Mouse (Mus musculus) heart, embryonic 13.5 days (tissue): ENCODE measurements at regions not wholly inside any gene's neighbourhood (a gene's known extent, or its start where the extent isn't known, plus 50 kb on each side); places are given as distances from the start of the nearest gene placed in this dataset.

Experiments
- ATAC-seq: fragments of 200-750 bp; cut with Nextera tagmentation; 2 replicates; pipeline ENCODE4 v1.8.0; 2017; ENCODE audit warnings: moderate TSS enrichment; ENCODE audit not compliant: insufficient number of reproducible peaks, low FRiP score, low TSS enrichment; ENCODE audit errors: extremely low read depth
- H3K27ac ChIP-seq: fragments of 300-500 bp; sonication (generic); replicated peaks from 2 replicates; pipeline ENCODE4 v1.5.1; 2015; ENCODE audit warnings: moderate library complexity, mild to moderate bottlenecking, inconsistent platforms
- H3K27me3 ChIP-seq: fragments of 300-500 bp; sonication (generic); replicated peaks from 2 replicates; pipeline ENCODE4 v1.6.1; 2015; ENCODE audit warnings: mild to moderate bottlenecking, inconsistent platforms
- H3K36me3 ChIP-seq: fragments of 300-500 bp; sonication (generic); 2 replicates; pipeline ENCODE4 v1.6.1; 2015; ENCODE audit warnings: mild to moderate bottlenecking, inconsistent platforms
- H3K4me1 ChIP-seq: fragments of 300-500 bp; sonication (generic); 2 replicates; pipeline ENCODE4 v1.6.1; 2015; ENCODE audit warnings: inconsistent platforms
- H3K4me2 ChIP-seq: fragments of 300-500 bp; sonication (generic); 2 replicates; pipeline ENCODE4 v1.6.1; 2015; ENCODE audit warnings: inconsistent platforms, mild to moderate bottlenecking, moderate library complexity
- H3K4me3 ChIP-seq: fragments of 300-500 bp; sonication (generic); 2 replicates; pipeline ENCODE4 v1.5.1; 2015; ENCODE audit warnings: moderate library complexity, mild to moderate bottlenecking, inconsistent platforms
- H3K9ac ChIP-seq: fragments of 300-500 bp; sonication (generic); 2 replicates; pipeline ENCODE4 v1.6.1; 2015; ENCODE audit warnings: inconsistent platforms, mild to moderate bottlenecking, moderate library complexity
- H3K9me3 ChIP-seq: fragments of 300-500 bp; sonication (generic); 2 replicates; pipeline ENCODE4 v1.6.1; 2016; ENCODE audit warnings: inconsistent platforms
- WGBS: fragments of 180-500 bp; shearing (Covaris S2); methylation state at CpG from one replicate; pipeline ENCODE4 v1.1.7; 2015; ENCODE audit warnings: mixed read lengths; 5-methylcytosine and 5-hydroxymethylcytosine counted together

- 85% methylated on average over 9 of the region's 9 CpGs for WGBS
These were observed 57.4 kb downstream of the Gm21962 start for GRCm38 (mm10) chr3:137728689-137729088.

DNA sequence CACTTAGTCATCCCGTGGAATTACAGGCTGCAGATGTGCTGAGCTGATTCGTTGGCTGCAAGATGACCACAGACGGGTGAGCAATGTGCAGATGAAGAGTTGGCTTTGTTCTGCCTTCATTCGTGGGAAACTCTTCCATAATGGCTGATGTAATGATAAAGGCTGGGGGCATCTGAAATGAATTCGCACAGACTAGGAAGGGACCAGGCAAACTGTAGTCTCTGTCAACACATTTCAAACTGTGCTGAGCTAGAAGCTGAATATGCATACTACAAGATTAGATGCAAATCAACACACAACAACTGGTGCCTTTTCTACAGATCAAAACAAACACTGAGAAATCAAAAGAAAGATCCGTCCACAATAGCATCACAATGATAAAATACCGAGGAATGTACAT lies 58.1 kb downstream of the Gm21962 start:
- Histone ChIP-seq H3K4me3 (no peak overlapping the region), H3K4me1 (no peaks in the 10 kb centered on the region), H3K4me2 (no peak overlapping the region), H3K36me3 (no peaks in the 10 kb centered on the region), H3K9ac (no peak overlapping the region), H3K27ac (no peak overlapping the region), H3K27me3 (no peaks in the 10 kb centered on the region), H3K9me3 (no peaks in the 10 kb centered on the region)
- 67% methylated on average over 7 of the region's 7 CpGs for WGBS
- ATAC-seq = no peak

More at GRCm38 (mm10) chr3:137728689-137729088, 57.4 kb downstream of the Gm21962 start:
- no peak overlapping the region for H3K9ac ChIP-seq
- no peaks in the 10 kb centered on the region for H3K9me3 ChIP-seq
- no peak overlapping the region for H3K27ac ChIP-seq
- no peak overlapping the region for H3K4me3 ChIP-seq
- no peak overlapping the region for H3K4me2 ChIP-seq
- no peaks in the 10 kb centered on the region for H3K36me3 ChIP-seq
- H3K27me3 ChIP-seq = no peaks in the 10 kb centered on the region
- no peaks in the 10 kb centered on the region for H3K4me1 ChIP-seq
- no peak for ATAC-seq

GRCm38 (mm10) chr3:137737222-137737800 lies 66.0 kb downstream of the Gm21962 start:
- Histone ChIP-seq H3K9me3 (no peaks in the 10 kb centered on the region), H3K4me2 (no peak overlapping the region), H3K4me3 (no peak overlapping the region), H3K27ac (no peak overlapping the region), H3K36me3 (no peaks in the 10 kb centered on the region), H3K27me3 (no peaks in the 10 kb centered on the region), H3K4me1 (no peaks in the 10 kb centered on the region), H3K9ac (no peak overlapping the region)
- ATAC-seq = no peak
- 70% methylated on average over 12 of the region's 12 CpGs for WGBS

GRCm38 (mm10) chr3:137741528-137741927 lies 70.2 kb downstream of the Gm21962 start:
- H3K36me3 ChIP-seq = no peaks in the 10 kb centered on the region
- H3K4me2 ChIP-seq = no peak overlapping the region
- no peak overlapping the region for H3K4me3 ChIP-seq
- H3K4me1 ChIP-seq = no peaks in the 10 kb centered on the region
- no peaks in the 10 kb centered on the region for H3K9me3 ChIP-seq
- WGBS = 80% methylated on average over 9 of the region's 9 CpGs
- ATAC-seq = no peak
- no peak overlapping the region for H3K9ac ChIP-seq
- H3K27ac ChIP-seq = no peak overlapping the region
- H3K27me3 ChIP-seq = no peaks in the 10 kb centered on the region

- no peaks in the 10 kb centered on the region for H3K27me3 ChIP-seq
- no peak overlapping the region for H3K9ac ChIP-seq
- 75% methylated on average over 4 of the region's 4 CpGs for WGBS
- H3K4me1 ChIP-seq = no peaks in the 10 kb centered on the region
- H3K4me3 ChIP-seq = no peak overlapping the region
- H3K27ac ChIP-seq = no peak overlapping the region
- H3K36me3 ChIP-seq = no peaks in the 10 kb centered on the region
- no peak overlapping the region for H3K4me2 ChIP-seq
- no peak for ATAC-seq
- H3K9me3 ChIP-seq = no peaks in the 10 kb centered on the region
These were observed 70.8 kb downstream of the Gm21962 start for GRCm38 (mm10) chr3:137742119-137742518.

- H3K9me3 ChIP-seq = 0 out of 2 replicates have a peak, but pooled peaks cover 4% of the 10 kb centered on the region
- no peak overlapping the region for H3K9ac ChIP-seq
- 46% methylated on average over 9 of the region's 9 CpGs for WGBS
- H3K36me3 ChIP-seq = no peaks in the 10 kb centered on the region
- H3K4me1 ChIP-seq = peaks cover 13% of the 10 kb centered on the region
- no peak overlapping the region for H3K4me2 ChIP-seq
- ATAC-seq = no peak
- H3K27me3 ChIP-seq = no peaks in the 10 kb centered on the region
- H3K4me3 ChIP-seq = no peak overlapping the region
- H3K27ac ChIP-seq = no peak overlapping the region
These were observed 80.5 kb downstream of the Gm21962 start for GRCm38 (mm10) chr3:137751732-137752260.

DNA sequence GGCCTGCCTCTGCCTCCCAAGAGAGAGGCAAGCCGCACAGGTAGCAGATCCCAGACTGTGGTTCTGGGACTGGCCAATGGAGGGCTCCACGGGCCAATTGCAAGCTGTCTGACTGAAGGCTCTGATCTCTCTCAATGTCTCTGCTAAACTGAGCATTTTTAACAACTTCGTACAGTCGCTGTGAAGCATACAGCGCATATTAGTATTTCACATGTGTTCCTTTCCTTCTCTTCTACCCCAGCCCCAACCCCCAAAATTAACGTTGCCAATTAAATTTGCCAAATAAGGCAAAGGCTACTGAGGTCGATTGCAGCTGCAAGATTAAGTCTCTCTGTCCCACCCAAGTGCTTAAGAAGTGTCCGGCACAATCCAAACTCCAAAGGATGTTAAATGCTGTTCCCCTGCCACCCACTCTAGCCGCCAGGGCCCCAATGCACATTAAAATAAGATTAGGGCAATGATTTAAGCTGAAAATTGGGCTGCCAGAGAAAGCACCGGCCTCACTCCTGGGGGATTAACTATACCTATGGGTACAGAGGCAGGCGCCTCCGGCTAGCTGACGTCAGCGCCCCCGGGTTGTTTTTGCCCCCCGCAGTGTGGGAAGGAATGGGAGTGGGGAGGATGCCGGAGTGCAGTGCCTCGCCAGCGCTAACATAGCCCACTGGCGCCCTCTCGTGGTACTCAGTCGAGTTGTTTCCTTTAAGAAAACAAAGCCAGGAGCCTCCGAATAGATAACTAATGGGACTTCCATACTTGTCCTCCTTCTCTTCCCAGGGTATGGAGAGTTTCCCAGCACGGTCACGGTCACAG lies 81.3 kb downstream of the Gm21962 start:
- Histone ChIP-seq H3K9me3 (0 out of 2 replicates have a peak, but pooled peaks cover 4% of the 10 kb centered on the region), H3K4me2 (peak overlapping the region; percentile 73), H3K27ac (peak overlapping the region; percentile 36), H3K9ac (peak overlapping the region; percentile 73), H3K4me1 (peaks cover 13% of the 10 kb centered on the region), H3K4me3 (peak overlapping the region; percentile 50), H3K36me3 (no peaks in the 10 kb centered on the region), H3K27me3 (no peaks in the 10 kb centered on the region)
- WGBS = 19% methylated on average over 25 of the region's 25 CpGs
- peak; percentile 45; the same call in 1 of the 2 replicates for ATAC-seq

GRCm38 (mm10) chr3:137753257-137753654 lies 81.9 kb downstream of the Gm21962 start:
- no peaks in the 10 kb centered on the region for H3K27me3 ChIP-seq
- 0 out of 2 replicates have a peak, but pooled peaks cover 4% of the 10 kb centered on the region for H3K9me3 ChIP-seq
- peaks cover 13% of the 10 kb centered on the region for H3K4me1 ChIP-seq
- H3K36me3 ChIP-seq = no peaks in the 10 kb centered on the region
- H3K27ac ChIP-seq = peak overlapping the region; percentile 4; the same call in 1 of the 2 replicates
- H3K9ac ChIP-seq = peak overlapping the region; percentile 73
- peak overlapping the region; percentile 73 for H3K4me2 ChIP-seq
- peak overlapping the region; percentile 50 for H3K4me3 ChIP-seq
- WGBS = 45% methylated on average over 7 of the region's 7 CpGs
- ATAC-seq = no peak

GRCm38 (mm10) chr3:137755391-137755790 lies 84.1 kb downstream of the Gm21962 start:
- H3K27ac ChIP-seq = no peak overlapping the region
- H3K36me3 ChIP-seq = no peaks in the 10 kb centered on the region
- H3K4me1 ChIP-seq = peaks cover 13% of the 10 kb centered on the region
- no peak for ATAC-seq
- H3K4me2 ChIP-seq = no peak overlapping the region
- 79% methylated on average over 5 of the region's 5 CpGs for WGBS
- no peak overlapping the region for H3K9ac ChIP-seq
- H3K4me3 ChIP-seq = no peak overlapping the region
- H3K27me3 ChIP-seq = no peaks in the 10 kb centered on the region
- H3K9me3 ChIP-seq = 0 out of 2 replicates have a peak, but pooled peaks cover 3% of the 10 kb centered on the region

- ATAC-seq = no peak
- Histone ChIP-seq H3K27me3 (no peaks in the 10 kb centered on the region), H3K36me3 (no peaks in the 10 kb centered on the region), H3K4me3 (no peak overlapping the region), H3K4me1 (no peaks in the 10 kb centered on the region), H3K27ac (no peak overlapping the region), H3K4me2 (0 out of 2 replicates have a peak overlapping the region, but pooled peaks have one; percentile 7), H3K9ac (no peak overlapping the region), H3K9me3 (no peaks in the 10 kb centered on the region)
- WGBS = 54% methylated on average over 14 of the region's 14 CpGs
These were observed 91.0 kb downstream of the Gm21962 start for GRCm38 (mm10) chr3:137762213-137762884.

GRCm38 (mm10) chr3:137763406-137763805 lies 92.1 kb downstream of the Gm21962 start:
- no peaks in the 10 kb centered on the region for H3K27me3 ChIP-seq
- H3K9ac ChIP-seq = no peak overlapping the region
- no peaks in the 10 kb centered on the region for H3K9me3 ChIP-seq
- no peak for ATAC-seq
- no peak overlapping the region for H3K27ac ChIP-seq
- no peak overlapping the region for H3K4me3 ChIP-seq
- H3K4me2 ChIP-seq = no peak overlapping the region
- H3K36me3 ChIP-seq = no peaks in the 10 kb centered on the region
- no peaks in the 10 kb centered on the region for H3K4me1 ChIP-seq
- WGBS = 85% methylated on average over 5 of the region's 5 CpGs
